In genomic region chr6:134261904-134262303, GRCm38 (mm10) we compare ENCODE assay signal across 10 mouse cellular contexts.
A peak's percentile ranks its signal among the peaks of the same experiment; 100 is the strongest.
DNase-seq lines count a peak whose midpoint lies in the region; ATAC-seq and TF ChIP-seq lines count a peak whose summit lies in the region.
"Had no signal": no experiment of that assay in that cellular context is flagged by ENCODE, and none has a peak within 500 bp of the region (broad histone marks: within the 10 kb centered on the region; RNA-seq: fewer than 3 reads in every experiment).

No protein-coding gene starts in this region.

- H3K4me1 ChIP-seq in spleen, adult 2 months (ENCODE audit: control insufficient read depth, insufficient read depth, insufficient read length): no peaks in the 10 kb centered on the region

- 65% methylated on average over 3 of the region's 3 CpGs for WGBS in spleen, adult 2 months

- peak; percentile 40 for ATAC-seq in common myeloid progenitor, adult 5-6 weeks (replicated peaks; ENCODE audit: low read depth, poor library complexity, severe bottlenecking)

- DNase-seq in spleen, adult 2 months (ENCODE audit: low read depth in 1 of 2, low spot score in 2 of 2): peak in 1 of 2 experiments; percentile 15
- no peak for DNase-seq in spleen, postnatal 4 days (ENCODE audit: low spot score in 2 of 2)
- DNase-seq in lung, postnatal 14 days: peak; percentile 31
- no peak for DNase-seq in layer of hippocampus, adult 18-20 months (ENCODE audit: low spot score in 2 of 2)
- no peak for DNase-seq in cerebellum, adult 11-12 months
- DNase-seq in urinary bladder, adult 2 months (ENCODE audit: low spot score): no peak
- DNase-seq: layer of hippocampus, adult 9-11 months; thymus, postnatal 25 days had no signal

- no peak overlapping the region for H3K4me3 ChIP-seq in spleen, adult 2 months (ENCODE audit: extremely low read depth, insufficient read depth, insufficient read length)
- H3K4me3 ChIP-seq: liver, embryonic 15.5 days had no signal

- H3K27ac ChIP-seq in spleen, adult 2 months (ENCODE audit: insufficient read depth, low read length): peak overlapping the region; percentile 56
- H3K27ac ChIP-seq: liver, embryonic 15.5 days had no signal

- H3K36me3 ChIP-seq in spleen, adult 2 months (ENCODE audit: control insufficient read depth, insufficient read depth, low read length): peaks cover 17% of the 10 kb centered on the region

- TF ChIP-seq CTCF in spleen, adult 2 months (IDR thresholded peaks at IDR 0.05; ENCODE audit: extremely low read depth, insufficient read depth, insufficient read length, insufficient replicate concordance): no peak

- no peak for TF ChIP-seq POLR2A in spleen, adult 2 months (IDR thresholded peaks at IDR 0.05; ENCODE audit: low read depth, low read length)

- no peaks in the 10 kb centered on the region for H3K27me3 ChIP-seq in spleen, adult 2 months (ENCODE audit: control insufficient read depth, insufficient read depth, low read length)
- H3K27me3 ChIP-seq: liver, embryonic 15.5 days had no signal
